Comparison of ENCODE assay signal across 19 mouse cellular contexts in genomic region chr4:40150046-40150445, GRCm38 (mm10).
"Had no signal": no experiment of that assay in that cellular context is flagged by ENCODE, and none has a peak within 500 bp of the region (broad histone marks: within the 10 kb centered on the region; RNA-seq: fewer than 3 reads in every experiment).

No protein-coding gene starts in this region.

- DNase-seq: lung, adult 2 months; lung, postnatal 4 days; midbrain, embryonic 14.5 days; retina, postnatal 1 day; right cerebral cortex, adult 18-20 months; right cerebral cortex, postnatal 25 days; right cerebral cortex, postnatal 4 days; spleen, adult 18-20 months; thymus, adult 18-20 months; thymus, postnatal 14 days; thymus, postnatal 36 days had no signal

- H3K4me2 ChIP-seq: lung, embryonic 15.5 days; midbrain, embryonic 12.5 days; neural tube, embryonic 13.5 days; neural tube, embryonic 15.5 days had no signal

- H3K36me3 ChIP-seq: lung, embryonic 15.5 days; midbrain, embryonic 12.5 days; neural tube, embryonic 15.5 days had no signal

- H3K9me3 ChIP-seq: lung, embryonic 15.5 days; midbrain, embryonic 10.5 days; midbrain, embryonic 12.5 days; neural tube, embryonic 13.5 days; neural tube, embryonic 15.5 days had no signal

- H3K27ac ChIP-seq: lung, embryonic 15.5 days; midbrain, embryonic 10.5 days; midbrain, embryonic 12.5 days; neural tube, embryonic 13.5 days; neural tube, embryonic 15.5 days had no signal

- H3K9ac ChIP-seq: lung, embryonic 15.5 days; midbrain, embryonic 12.5 days; neural tube, embryonic 13.5 days; neural tube, embryonic 15.5 days had no signal

- H3K27me3 ChIP-seq: lung, embryonic 15.5 days; midbrain, embryonic 12.5 days; neural tube, embryonic 13.5 days; neural tube, embryonic 15.5 days had no signal

- H3K4me3 ChIP-seq: lung, embryonic 15.5 days; midbrain, embryonic 10.5 days; midbrain, embryonic 12.5 days; myocyte; neural tube, embryonic 13.5 days; neural tube, embryonic 15.5 days had no signal

- ATAC-seq: lung, postnatal 0 days; midbrain, embryonic 16.5 days had no signal
